Mouse (Mus musculus) layer of hippocampus, postnatal 10 days (tissue): ENCODE data around the gene Cdc42bpa. TPM values are rescaled to one million over a fixed set of nuclear protein-coding genes. Genes with fewer than 3 reads are reported as not detected.

Experiments used
- DNase-seq, 2 experiments: peaks; one replicate each; pipeline ENCODE4 v3.0.0; 2021; ENCODE audit warnings: low spot score in 2 of 2
- total RNA-seq, 2 experiments: library from RNA; stranded (reverse); gene quantifications; 2 replicates each; pipeline ENCODE4 v1.2.3; 2021

Gene Cdc42bpa
- total RNA-seq, 2 experiments from 2014 or later, result 220 to 243 TPM

GRCm38 (mm10) chr1:180031705-180032548 lies 71.7 kb downstream of the Cdc42bpa start:
- DNase-seq, result no peak

- no peak for DNase-seq
Observed at GRCm38 (mm10) chr1:180037461-180037860, 77.2 kb downstream of the Cdc42bpa start.

- no peak for DNase-seq
Observed at GRCm38 (mm10) chr1:180044160-180044559, 83.9 kb downstream of the Cdc42bpa start.

- no peak for DNase-seq
Observed at GRCm38 (mm10) chr1:180045172-180045571, 84.9 kb downstream of the Cdc42bpa start.

- no peak for DNase-seq
Observed at GRCm38 (mm10) chr1:180089176-180089575, 128.9 kb downstream of the Cdc42bpa start.

- no peak for DNase-seq
Observed at GRCm38 (mm10) chr1:180098426-180098825, 138.2 kb downstream of the Cdc42bpa start.

GRCm38 (mm10) chr1:180104567-180104966 lies 144.3 kb downstream of the Cdc42bpa start:
- no peak for DNase-seq

- no peak for DNase-seq
Observed at GRCm38 (mm10) chr1:180109050-180109449, 148.8 kb downstream of the Cdc42bpa start.

GRCm38 (mm10) chr1:180116525-180116924 lies 156.3 kb downstream of the Cdc42bpa start:
- DNase-seq, result peak in 1 of 2 experiments; percentile 15

- DNase-seq, result no peak
Observed at GRCm38 (mm10) chr1:180118233-180118632, 158.0 kb downstream of the Cdc42bpa start.

GRCm38 (mm10) chr1:180128077-180128792 lies 168.0 kb downstream of the Cdc42bpa start:
- DNase-seq, result no peak

GRCm38 (mm10) chr1:180131402-180131801 lies 171.1 kb downstream of the Cdc42bpa start:
- DNase-seq, result no peak

- no peak for DNase-seq
Observed at GRCm38 (mm10) chr1:180132187-180132586, 171.9 kb downstream of the Cdc42bpa start.

GRCm38 (mm10) chr1:180139158-180139557 lies 178.9 kb downstream of the Cdc42bpa start:
- DNase-seq, result no peak

GRCm38 (mm10) chr1:180140970-180141369 lies 180.7 kb downstream of the Cdc42bpa start:
- DNase-seq, result no peak

- no peak for DNase-seq
Observed at GRCm38 (mm10) chr1:180148036-180148435, 187.8 kb downstream of the Cdc42bpa start.

- no peak for DNase-seq
Observed at GRCm38 (mm10) chr1:180148563-180148962, 188.3 kb downstream of the Cdc42bpa start.

GRCm38 (mm10) chr1:180151191-180151590 lies 190.9 kb downstream of the Cdc42bpa start:
- DNase-seq, result no peak

GRCm38 (mm10) chr1:180158648-180159047 lies 198.4 kb downstream of the Cdc42bpa start:
- no peak for DNase-seq

GRCm38 (mm10) chr1:180160545-180160944 lies 200.3 kb downstream of the Cdc42bpa start:
- no peak for DNase-seq

GRCm38 (mm10) chr1:180161160-180161559 lies 200.9 kb downstream of the Cdc42bpa start:
- no peak for DNase-seq
